Mouse (Mus musculus) erythroblast, embryonic 14.5 days (primary cell): ENCODE measurements around the gene Cstf3.

ENCODE experiments used
- GATA1 ChIP-seq: IDR thresholded peaks from 2 replicates; pipeline ENCODE4 v1.6.1; 2012; ENCODE audit warnings: low read length, inconsistent platforms, mixed read lengths
- TAL1 ChIP-seq: IDR thresholded peaks from 3 replicates; pipeline ENCODE4 v1.6.1; 2012; ENCODE audit warnings: low read length, inconsistent platforms, mixed read lengths

DNA sequence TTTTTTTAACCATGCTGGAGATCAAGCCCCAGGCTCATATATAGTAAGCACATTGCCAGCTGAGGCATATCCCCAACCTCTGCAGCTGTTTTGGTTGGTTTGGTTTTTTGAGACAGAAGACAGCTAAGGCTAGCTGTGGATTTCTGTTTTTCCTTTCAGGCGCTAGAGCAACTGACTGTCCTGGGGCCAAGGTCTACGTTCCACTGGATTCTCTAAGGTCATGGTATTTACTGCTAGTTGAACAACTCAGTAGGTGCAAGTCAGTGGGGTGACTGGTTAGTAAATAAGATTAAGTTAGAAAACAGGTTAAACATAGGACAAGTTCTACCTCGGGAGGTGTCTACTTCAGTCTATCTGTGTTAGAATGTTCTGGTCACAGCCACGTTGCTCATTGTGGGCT is 94.4 kb downstream of the Cstf3 start:
- TF ChIP-seq GATA1 (no peak), TAL1 (no peak)
